Mouse (Mus musculus): Measurements from ENCODE around the gene Itpk1.

DNA sequence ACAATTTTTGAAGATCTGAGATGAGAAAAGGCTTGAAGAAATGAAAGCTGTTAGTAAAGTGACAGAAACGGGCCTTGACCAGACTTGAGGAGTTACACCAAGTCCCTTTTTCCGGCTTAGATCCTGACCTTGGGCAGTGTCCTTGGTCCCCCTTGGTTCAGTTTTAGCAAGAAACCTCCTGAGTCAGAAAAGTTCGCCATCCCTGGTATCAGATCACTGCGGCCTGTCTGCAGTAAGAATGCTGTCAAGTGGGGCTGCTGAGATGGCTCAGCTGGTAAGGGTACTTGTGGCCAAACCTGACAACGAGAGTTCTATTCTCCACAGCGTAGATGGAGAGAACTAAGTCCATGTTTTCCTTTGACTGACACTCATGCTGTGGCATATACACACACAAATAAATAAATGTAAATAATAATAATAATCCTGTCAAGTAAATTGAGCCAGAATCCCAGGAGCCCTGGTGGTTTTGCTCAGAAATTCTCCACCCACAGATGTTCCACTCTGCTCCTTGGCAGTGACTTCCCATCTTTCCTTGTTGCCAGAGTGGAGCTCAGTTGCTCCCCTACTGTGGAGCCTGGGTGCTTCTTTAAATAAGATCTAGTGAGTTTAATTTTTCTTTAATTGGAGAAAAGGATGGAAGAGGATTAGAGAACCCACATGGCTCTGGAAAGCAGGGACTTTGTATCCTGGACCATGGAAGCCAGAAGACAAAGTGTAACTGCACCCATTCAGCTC lies 1.3 kb upstream of the Itpk1 start:
- TF ChIP-seq EP300 (IDR thresholded peaks at IDR 0.05; ENCODE audit: insufficient read depth, low read depth, low read length) (no peak), POLR2A (IDR thresholded peaks at IDR 0.05; ENCODE audit: insufficient read depth, low read length) (no peak)
